Mouse (Mus musculus) kidney, postnatal 0 days (tissue): Measurements from ENCODE around the gene Spata2. TPM values are rescaled to one million over a fixed set of nuclear protein-coding genes. Genes with fewer than 3 reads are reported as not detected.

Experiments used
- ATAC-seq: fragments of 200-750 bp; cut with Nextera tagmentation; replicated peaks from 2 replicates; pipeline ENCODE4 v1.8.0; 2017; ENCODE audit warnings: low read depth, moderate number of reproducible peaks, moderate TSS enrichment, moderate library complexity; ENCODE audit not compliant: low FRiP score
- DNase-seq: peaks from one replicate; pipeline ENCODE4 v3.0.0-alpha.2; 2016; ENCODE audit warnings: low spot score
- H3K27ac ChIP-seq: fragments of 300-500 bp; sonication (generic); 2 replicates; pipeline ENCODE4 v1.5.1; 2014; ENCODE audit warnings: mild to moderate bottlenecking
- H3K27me3 ChIP-seq: fragments of 300-500 bp; sonication (generic); 2 replicates; pipeline ENCODE4 v1.6.1; 2014; ENCODE audit warnings: low read length, mixed read lengths; ENCODE audit not compliant: insufficient read depth
- H3K36me3 ChIP-seq: fragments of 300-500 bp; sonication (generic); 2 replicates; pipeline ENCODE4 v1.6.1; 2014; ENCODE audit warnings: low read length, mixed read lengths; ENCODE audit not compliant: insufficient read depth
- H3K4me1 ChIP-seq: fragments of 300-500 bp; sonication (generic); replicated peaks from 2 replicates; pipeline ENCODE4 v1.6.1; 2014; ENCODE audit warnings: antibody characterized with exemption, low read length, mixed read lengths; ENCODE audit not compliant: insufficient read depth
- H3K4me2 ChIP-seq: fragments of 300-500 bp; sonication (generic); 2 replicates; pipeline ENCODE4 v1.6.1; 2014; ENCODE audit warnings: mild to moderate bottlenecking, low read length, moderate library complexity, mixed read lengths
- H3K4me3 ChIP-seq: fragments of 300-500 bp; sonication (generic); replicated peaks from 2 replicates; pipeline ENCODE4 v1.5.1; 2014; ENCODE audit warnings: low read depth, low read length
- H3K9ac ChIP-seq: fragments of 300-500 bp; sonication (generic); 2 replicates; pipeline ENCODE4 v1.6.1; 2014; ENCODE audit warnings: low read depth, low read length
- H3K9me3 ChIP-seq: fragments of 300-500 bp; sonication (generic); replicated peaks from 2 replicates; pipeline ENCODE4 v1.6.1; 2016; ENCODE audit warnings: low read length, inconsistent platforms, mixed read lengths
- CTCF ChIP-seq: IDR thresholded peaks from 2 replicates; pipeline ENCODE4 v1.5.1; 2016; ENCODE audit warnings: antibody characterized with exemption, low read depth, mild to moderate bottlenecking, moderate library complexity
- WGBS: fragments of 180-500 bp; shearing (Covaris S2); extraction: QIAGEN DNeasy Blood & Tissue Kit; methylation state at CpG from one replicate; pipeline ENCODE4 v1.1.7; 2014; 5-methylcytosine and 5-hydroxymethylcytosine counted together
- polyA plus RNA-seq: library from polyadenylated mRNA; unstranded; fragments of >200 nt; fragmentation: Nextera tagmentation; extraction: Ambion mirVana; gene quantifications from 2 replicates; pipeline ENCODE4 v1.2.1, GENCODE M21; 2015

The Spata2 gene
- polyA plus RNA-seq, 1 experiment from 2014 or later = 14.3 TPM

- ATAC-seq (no peak), DNase-seq (no peak)
- 74% methylated on average over 21 of the region's 21 CpGs for WGBS
- no peak for TF ChIP-seq CTCF
- no peak overlapping the region for H3K27ac ChIP-seq
- H3K27me3 ChIP-seq = no peaks in the 10 kb centered on the region
- H3K4me2 ChIP-seq = no peak overlapping the region
- peaks cover 28% of the 10 kb centered on the region for H3K36me3 ChIP-seq
- H3K4me3 ChIP-seq = no peak overlapping the region
- peaks cover 9% of the 10 kb centered on the region; the same call in 1 of the 2 replicates for H3K4me1 ChIP-seq
- no peak overlapping the region for H3K9ac ChIP-seq
- no peaks in the 10 kb centered on the region for H3K9me3 ChIP-seq
These were observed 43.1 kb downstream of the Spata2 start for GRCm38 (mm10) chr2:167449331-167450275.

DNA sequence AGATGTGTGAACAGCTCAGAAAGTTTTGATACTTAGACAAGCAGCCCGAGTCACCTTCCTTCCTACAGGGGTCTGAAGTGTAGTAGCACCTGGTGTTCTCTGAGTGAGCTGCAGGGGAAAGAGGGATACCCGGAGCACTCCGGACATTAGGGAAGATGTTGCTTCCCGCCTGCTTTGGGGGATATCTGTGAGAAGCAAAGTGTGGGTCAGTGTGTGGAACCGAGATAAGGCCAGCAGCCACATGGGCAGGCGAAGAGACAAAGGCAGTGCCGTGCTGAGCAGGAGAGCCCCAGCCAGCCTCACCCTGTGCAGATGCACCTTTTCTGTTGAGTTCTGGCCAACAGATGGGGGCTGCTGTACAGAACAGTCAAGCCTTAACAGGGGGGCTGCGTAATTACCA is 45.1 kb downstream of the Spata2 start:
- H3K4me3 ChIP-seq = no peak overlapping the region
- H3K27ac ChIP-seq = no peak overlapping the region
- no peak overlapping the region for H3K9ac ChIP-seq
- no peaks in the 10 kb centered on the region for H3K9me3 ChIP-seq
- H3K27me3 ChIP-seq = no peaks in the 10 kb centered on the region
- ATAC-seq = no peak
- TF ChIP-seq CTCF = no peak
- 94% methylated on average over 8 of the region's 8 CpGs for WGBS
- no peak for DNase-seq
- peaks cover 26% of the 10 kb centered on the region; the same call in 1 of the 2 replicates for H3K36me3 ChIP-seq
- H3K4me2 ChIP-seq = no peak overlapping the region
- peaks cover 9% of the 10 kb centered on the region; the same call in 1 of the 2 replicates for H3K4me1 ChIP-seq

DNA sequence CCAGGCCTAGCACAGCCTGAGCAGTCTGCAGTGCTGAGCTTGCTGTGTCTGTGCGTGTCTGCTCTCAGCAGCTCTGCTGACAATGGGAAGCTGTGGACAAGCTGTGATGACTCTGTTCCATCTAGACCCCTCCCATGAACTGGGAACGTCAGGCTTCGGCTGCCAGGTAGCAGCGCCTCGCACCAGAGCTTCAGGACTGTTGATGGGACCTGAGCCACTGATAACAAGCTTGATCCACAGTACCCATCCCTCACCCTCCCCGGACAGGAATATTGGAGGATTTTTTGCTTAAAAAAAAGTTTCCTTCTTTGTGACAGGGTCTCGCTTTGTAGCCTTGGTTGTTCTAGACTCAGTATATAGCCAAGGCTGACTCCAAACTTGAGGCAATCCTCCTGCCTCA is 45.5 kb downstream of the Spata2 start:
- no peaks in the 10 kb centered on the region for H3K9me3 ChIP-seq
- DNase-seq (no peak), ATAC-seq (no peak)
- no peak overlapping the region for H3K4me2 ChIP-seq
- no peak overlapping the region for H3K9ac ChIP-seq
- no peak overlapping the region for H3K4me3 ChIP-seq
- peaks cover 28% of the 10 kb centered on the region; the same call in 1 of the 2 replicates for H3K36me3 ChIP-seq
- no peak for TF ChIP-seq CTCF
- H3K27me3 ChIP-seq = no peaks in the 10 kb centered on the region
- H3K4me1 ChIP-seq = peaks cover 9% of the 10 kb centered on the region; the same call in 1 of the 2 replicates
- H3K27ac ChIP-seq = no peak overlapping the region
- 95% methylated on average over 7 of the region's 7 CpGs for WGBS

DNA sequence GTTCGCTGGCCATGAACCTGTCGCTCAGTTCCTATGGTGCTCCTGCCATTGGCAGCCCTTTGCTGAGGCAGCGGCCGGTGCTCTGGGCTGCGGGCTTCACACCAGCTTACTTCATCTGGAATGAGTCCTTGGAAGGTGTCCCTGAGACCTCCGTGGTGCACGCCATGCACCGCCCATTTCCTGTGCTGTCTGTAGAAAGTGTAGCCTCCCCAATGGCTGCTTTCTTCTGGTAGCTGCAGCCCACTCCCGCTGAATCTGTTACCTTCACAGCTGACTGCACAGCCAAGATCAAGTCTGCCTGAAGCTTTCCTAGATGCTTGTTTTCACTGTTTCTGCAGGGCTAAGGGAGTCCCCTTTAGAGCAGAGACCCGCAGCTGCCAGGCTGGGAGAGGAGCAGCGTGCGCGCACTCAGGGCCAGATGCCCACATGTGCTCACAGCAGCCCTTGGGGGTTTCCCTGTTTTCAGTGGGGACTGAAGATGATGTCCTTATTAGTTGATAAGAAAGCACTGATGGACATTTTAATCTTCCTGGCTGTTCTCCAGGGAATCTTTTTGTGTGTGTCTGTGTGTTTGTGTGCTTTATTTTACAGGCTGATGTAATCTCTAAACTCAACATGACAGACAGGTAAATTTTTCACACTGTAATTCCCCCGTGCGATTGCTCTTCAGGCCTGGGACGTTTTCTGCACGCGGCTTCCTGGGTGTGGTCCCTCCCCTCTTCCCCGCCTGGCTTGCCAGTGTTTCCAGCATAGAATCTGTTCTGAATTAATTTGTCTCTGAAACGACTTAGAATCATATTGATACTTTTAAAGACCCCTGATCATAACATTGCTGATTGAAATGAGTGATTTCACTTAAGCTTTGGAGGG is 46.5 kb downstream of the Spata2 start:
- no peak for TF ChIP-seq CTCF
- Histone ChIP-seq H3K27ac (peak overlapping the region; percentile 76; the same call in 1 of the 2 replicates), H3K27me3 (no peaks in the 10 kb centered on the region), H3K4me2 (no peak overlapping the region), H3K4me1 (peaks cover 9% of the 10 kb centered on the region; the same call in 1 of the 2 replicates), H3K9me3 (no peaks in the 10 kb centered on the region), H3K36me3 (peaks cover 36% of the 10 kb centered on the region; the same call in 1 of the 2 replicates), H3K9ac (no peak overlapping the region), H3K4me3 (no peak overlapping the region)
- 40% methylated on average over 20 of the region's 20 CpGs for WGBS
- DNase-seq (peak; percentile 72), ATAC-seq (peak; percentile 57; the same call in 1 of the 2 replicates)

GRCm38 (mm10) chr2:167443411-167444193 is 49.1 kb downstream of the Spata2 start:
- peaks cover 33% of the 10 kb centered on the region; the same call in 1 of the 2 replicates for H3K36me3 ChIP-seq
- H3K4me3 ChIP-seq = no peak overlapping the region
- no peaks in the 10 kb centered on the region for H3K9me3 ChIP-seq
- whole genome bisulfite sequencing = 87% methylated on average over 4 of the region's 4 CpGs
- no peak overlapping the region for H3K4me2 ChIP-seq
- no peak for ATAC-seq
- H3K9ac ChIP-seq = no peak overlapping the region
- peaks cover 9% of the 10 kb centered on the region; the same call in 1 of the 2 replicates for H3K4me1 ChIP-seq
- H3K27ac ChIP-seq = no peak overlapping the region
- no peaks in the 10 kb centered on the region for H3K27me3 ChIP-seq
- no peak for DNase-seq
- no peak for TF ChIP-seq CTCF
